Mouse (Mus musculus) forebrain, embryonic 15.5 days (tissue): ENCODE data around the gene Slc16a12. TPM values are rescaled to one million over a fixed set of nuclear protein-coding genes. Genes with fewer than 3 reads are reported as not detected.
A peak's percentile ranks its signal among the peaks of the same experiment; 100 is the strongest.

Experiments used
- ATAC-seq: fragments of 200-750 bp; cut with Nextera tagmentation; replicated peaks from 2 replicates; pipeline ENCODE4 v1.8.0; 2017; ENCODE audit warnings: mild to moderate bottlenecking, moderate TSS enrichment, moderate library complexity
- H3K27ac ChIP-seq: fragments of 300-500 bp; sonication (generic); replicated peaks from 2 replicates; pipeline ENCODE4 v1.5.1; 2015; ENCODE audit warnings: mild to moderate bottlenecking, inconsistent platforms
- H3K27me3 ChIP-seq: fragments of 300-500 bp; sonication (generic); 2 replicates; pipeline ENCODE4 v1.6.1; 2015; ENCODE audit warnings: inconsistent platforms
- H3K36me3 ChIP-seq: fragments of 300-500 bp; sonication (generic); 2 replicates; pipeline ENCODE4 v1.6.1; 2015; ENCODE audit warnings: mild to moderate bottlenecking, inconsistent platforms
- H3K4me1 ChIP-seq: fragments of 300-500 bp; sonication (generic); 2 replicates; pipeline ENCODE4 v1.6.1; 2015; ENCODE audit warnings: inconsistent platforms
- H3K4me2 ChIP-seq: fragments of 300-500 bp; sonication (generic); replicated peaks from 2 replicates; pipeline ENCODE4 v1.6.1; 2015; ENCODE audit warnings: mild to moderate bottlenecking, inconsistent platforms
- H3K4me3 ChIP-seq: fragments of 300-500 bp; sonication (generic); 2 replicates; pipeline ENCODE4 v1.5.1; 2015; ENCODE audit warnings: mild to moderate bottlenecking, inconsistent platforms
- H3K9ac ChIP-seq: fragments of 300-500 bp; sonication (generic); replicated peaks from 2 replicates; pipeline ENCODE4 v1.6.1; 2015; ENCODE audit warnings: mild to moderate bottlenecking, inconsistent platforms
- H3K9me3 ChIP-seq: fragments of 300-500 bp; sonication (generic); 2 replicates; pipeline ENCODE4 v1.6.1; 2016; ENCODE audit warnings: inconsistent platforms
- WGBS: fragments of 180-500 bp; shearing (Covaris S2); methylation state at CpG from one replicate; pipeline ENCODE4 v1.1.7; 2015; ENCODE audit warnings: mixed read lengths; 5-methylcytosine and 5-hydroxymethylcytosine counted together
- polyA plus RNA-seq: library from polyadenylated mRNA; unstranded; fragments of >200 nt; fragmentation: Nextera tagmentation; extraction: Ambion mirVana; gene quantifications from 2 replicates; pipeline ENCODE4 v1.2.1, GENCODE M21; 2015

Gene Slc16a12
- polyA plus RNA-seq, 1 experiment from 2014 or later = 2.6 TPM

- Histone ChIP-seq H3K9me3 (no peaks in the 10 kb centered on the region), H3K4me1 (no peaks in the 10 kb centered on the region), H3K36me3 (no peaks in the 10 kb centered on the region), H3K4me2 (no peak overlapping the region), H3K9ac (no peak overlapping the region), H3K27me3 (no peaks in the 10 kb centered on the region), H3K4me3 (no peak overlapping the region), H3K27ac (no peak overlapping the region)
- WGBS = 82% methylated on average over 1 of the region's 1 CpGs
- ATAC-seq = no peak
These were observed 48.2 kb downstream of the Slc16a12 start for GRCm38 (mm10) chr19:34698852-34699251.

DNA sequence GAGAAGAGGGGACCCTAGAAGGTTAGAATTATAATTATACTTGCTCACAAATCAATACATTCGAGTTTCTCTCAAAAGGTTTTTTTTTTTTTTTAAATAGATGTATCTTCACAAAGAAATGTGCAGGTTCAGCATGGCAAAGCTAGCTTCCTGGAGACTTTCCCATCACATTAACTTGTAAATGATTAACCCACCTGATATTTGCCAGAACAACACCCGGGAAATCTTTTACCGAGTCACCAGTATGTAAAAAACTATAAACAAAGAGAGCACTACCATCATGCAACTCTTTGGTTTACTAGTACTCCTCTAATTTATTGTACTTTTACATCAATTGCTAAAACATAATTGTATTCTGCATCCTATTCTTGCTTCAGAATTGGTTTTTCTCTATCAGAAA, 48.7 kb downstream of the Slc16a12 start:
- Histone ChIP-seq H3K27me3 (no peaks in the 10 kb centered on the region), H3K9me3 (no peaks in the 10 kb centered on the region), H3K4me3 (no peak overlapping the region), H3K9ac (no peak overlapping the region), H3K36me3 (no peaks in the 10 kb centered on the region), H3K4me2 (no peak overlapping the region), H3K27ac (no peak overlapping the region), H3K4me1 (no peaks in the 10 kb centered on the region)
- ATAC-seq = no peak
- WGBS = 87% methylated on average over 3 of the region's 3 CpGs

DNA sequence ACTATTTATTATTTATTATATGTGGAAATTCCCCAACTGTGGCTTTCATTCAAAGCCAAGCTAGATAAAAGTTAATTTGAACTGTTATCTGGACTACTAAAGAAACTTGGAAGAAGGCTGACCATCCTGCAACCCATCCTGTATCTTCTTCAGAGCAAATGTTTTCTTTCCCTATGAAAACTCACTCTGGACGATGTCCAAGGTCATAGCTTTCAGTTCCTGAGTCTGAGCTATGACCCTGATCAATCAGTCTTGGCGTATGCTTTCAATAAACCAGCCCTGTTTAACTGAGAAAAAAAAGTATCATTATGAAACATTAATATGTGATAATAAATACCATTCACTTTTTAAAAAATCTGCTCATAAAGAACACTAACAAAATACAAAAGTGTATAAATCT, 49.6 kb downstream of the Slc16a12 start:
- H3K27ac ChIP-seq = no peak overlapping the region
- H3K36me3 ChIP-seq = no peaks in the 10 kb centered on the region
- H3K9ac ChIP-seq = no peak overlapping the region
- H3K4me3 ChIP-seq = no peak overlapping the region
- ATAC-seq = no peak
- H3K9me3 ChIP-seq = no peaks in the 10 kb centered on the region
- 84% methylated on average over 2 of the region's 2 CpGs for WGBS
- no peak overlapping the region for H3K4me2 ChIP-seq
- no peaks in the 10 kb centered on the region for H3K27me3 ChIP-seq
- H3K4me1 ChIP-seq = no peaks in the 10 kb centered on the region

DNA sequence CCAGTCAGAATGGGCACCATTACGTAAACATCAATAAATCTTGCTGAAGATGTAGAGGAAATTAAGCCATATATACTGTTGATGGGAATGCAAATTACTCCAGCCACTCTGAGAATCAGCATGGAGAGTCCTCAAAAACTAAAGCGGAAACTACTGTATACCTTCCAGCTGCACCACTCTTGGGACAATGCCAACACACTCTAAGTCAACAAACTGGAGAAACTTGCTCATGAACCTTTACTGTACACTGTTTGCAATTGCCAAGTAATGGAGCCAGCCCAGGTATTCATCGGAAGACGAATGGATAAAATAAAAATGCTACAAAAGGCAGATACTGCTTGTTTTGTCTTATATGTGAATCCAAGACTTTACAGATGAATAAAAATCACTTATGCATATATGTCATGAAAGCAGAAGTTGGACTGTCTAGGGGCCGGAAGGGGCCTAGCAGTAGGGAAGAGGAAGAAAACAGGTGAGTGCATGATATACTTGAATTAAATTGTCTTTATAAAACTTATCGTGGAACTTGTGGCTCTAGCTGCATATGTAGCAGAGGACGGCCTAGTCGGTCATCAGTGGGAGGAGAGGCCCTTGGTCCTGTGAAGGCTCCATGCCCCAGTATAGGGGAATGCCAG, 50.6 kb downstream of the Slc16a12 start:
- Histone ChIP-seq H3K27ac (no peak overlapping the region), H3K27me3 (no peaks in the 10 kb centered on the region), H3K36me3 (no peaks in the 10 kb centered on the region), H3K4me1 (no peaks in the 10 kb centered on the region), H3K4me2 (no peak overlapping the region), H3K4me3 (no peak overlapping the region), H3K9me3 (no peaks in the 10 kb centered on the region), H3K9ac (no peak overlapping the region)
- ATAC-seq = no peak
- 95% methylated on average over 8 of the region's 8 CpGs for WGBS

GRCm38 (mm10) chr19:34691402-34691801, 55.7 kb downstream of the Slc16a12 start:
- H3K27me3 ChIP-seq = no peaks in the 10 kb centered on the region
- WGBS = 91% methylated on average over 6 of the region's 6 CpGs

GRCm38 (mm10) chr19:34685530-34685929, 61.6 kb downstream of the Slc16a12 start:
- no peak for ATAC-seq
- 98% methylated on average over 1 of the region's 1 CpGs for WGBS
- H3K36me3 ChIP-seq = no peaks in the 10 kb centered on the region
- no peaks in the 10 kb centered on the region for H3K4me1 ChIP-seq
- no peaks in the 10 kb centered on the region for H3K27me3 ChIP-seq
- H3K4me3 ChIP-seq = no peak overlapping the region
- no peak overlapping the region for H3K4me2 ChIP-seq
- no peaks in the 10 kb centered on the region for H3K9me3 ChIP-seq
- H3K27ac ChIP-seq = no peak overlapping the region
- no peak overlapping the region for H3K9ac ChIP-seq

More at GRCm38 (mm10) chr19:34691402-34691801, 55.7 kb downstream of the Slc16a12 start:
- Histone ChIP-seq H3K27ac (no peak overlapping the region), H3K4me3 (no peak overlapping the region), H3K9ac (no peak overlapping the region), H3K4me1 (no peaks in the 10 kb centered on the region), H3K36me3 (no peaks in the 10 kb centered on the region), H3K4me2 (no peak overlapping the region), H3K9me3 (no peaks in the 10 kb centered on the region)
- no peak for ATAC-seq

DNA sequence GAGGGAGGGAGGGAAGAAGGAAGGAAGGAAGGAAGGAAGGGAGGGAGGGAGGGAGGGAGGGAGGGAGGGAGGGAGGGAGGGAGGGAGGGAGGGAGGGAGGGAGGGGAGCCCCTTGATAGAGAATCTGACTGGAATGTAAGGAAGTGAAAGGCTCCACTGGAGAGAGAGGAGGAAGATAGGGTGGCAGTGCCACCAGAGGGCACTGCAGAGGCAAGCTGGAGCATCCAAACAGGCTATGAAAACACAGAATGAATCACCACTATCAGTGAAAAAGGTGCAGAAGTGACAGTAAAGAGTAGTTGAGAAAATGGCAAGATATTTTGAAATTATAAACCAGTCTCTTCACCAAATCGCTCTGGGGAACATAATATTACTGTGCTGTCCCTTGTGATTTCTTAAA, 62.2 kb downstream of the Slc16a12 start:
- no peaks in the 10 kb centered on the region for H3K9me3 ChIP-seq
- 61% methylated on average over 1 of the region's 1 CpGs for WGBS
- no peak overlapping the region for H3K4me2 ChIP-seq
- H3K9ac ChIP-seq = no peak overlapping the region
- H3K4me1 ChIP-seq = no peaks in the 10 kb centered on the region
- ATAC-seq = peak; percentile 64; the same call in 1 of the 2 replicates
- no peaks in the 10 kb centered on the region for H3K27me3 ChIP-seq
- H3K4me3 ChIP-seq = no peak overlapping the region
- H3K27ac ChIP-seq = no peak overlapping the region
- no peaks in the 10 kb centered on the region for H3K36me3 ChIP-seq

DNA sequence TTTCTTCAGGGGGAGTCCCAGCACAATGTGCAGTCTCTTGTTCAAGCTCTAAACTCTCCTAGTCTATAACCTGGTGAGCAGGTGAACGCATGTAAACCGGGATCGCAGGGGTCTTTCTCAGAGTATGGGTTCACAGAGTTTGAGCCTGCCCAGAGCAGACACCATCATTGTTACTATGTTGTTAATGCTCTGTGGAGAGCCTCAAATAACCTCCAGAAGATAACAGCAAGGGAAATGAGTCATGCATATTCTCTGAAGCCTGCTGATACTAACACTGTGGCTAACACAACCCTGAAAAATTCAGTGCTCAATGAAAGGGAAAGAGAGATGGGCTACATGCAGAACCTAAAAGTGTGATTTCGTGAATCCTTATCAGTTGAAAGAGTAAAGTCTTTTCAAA, 68.7 kb downstream of the Slc16a12 start:
- H3K27me3 ChIP-seq = no peaks in the 10 kb centered on the region
- H3K27ac ChIP-seq = no peak overlapping the region
- 88% methylated on average over 4 of the region's 4 CpGs for WGBS
- H3K4me2 ChIP-seq = no peak overlapping the region
- no peaks in the 10 kb centered on the region for H3K4me1 ChIP-seq
- no peak overlapping the region for H3K9ac ChIP-seq
- H3K36me3 ChIP-seq = no peaks in the 10 kb centered on the region
- no peaks in the 10 kb centered on the region for H3K9me3 ChIP-seq
- no peak for ATAC-seq
- no peak overlapping the region for H3K4me3 ChIP-seq

GRCm38 (mm10) chr19:34673476-34673875, 73.6 kb downstream of the Slc16a12 start:
- no peak overlapping the region for H3K4me2 ChIP-seq
- no peaks in the 10 kb centered on the region for H3K36me3 ChIP-seq
- no peak for ATAC-seq
- no peaks in the 10 kb centered on the region for H3K4me1 ChIP-seq
- no peak overlapping the region for H3K4me3 ChIP-seq
- no peaks in the 10 kb centered on the region for H3K27me3 ChIP-seq
- WGBS = 58% methylated on average over 7 of the region's 7 CpGs
- H3K9me3 ChIP-seq = no peaks in the 10 kb centered on the region
- no peak overlapping the region for H3K27ac ChIP-seq
- H3K9ac ChIP-seq = no peak overlapping the region

- no peaks in the 10 kb centered on the region for H3K4me1 ChIP-seq
- no peaks in the 10 kb centered on the region for H3K9me3 ChIP-seq
- H3K4me3 ChIP-seq = no peak overlapping the region
- H3K9ac ChIP-seq = no peak overlapping the region
- H3K27ac ChIP-seq = no peak overlapping the region
- ATAC-seq = no peak
- no peaks in the 10 kb centered on the region for H3K27me3 ChIP-seq
- 0% methylated on average over 5 of the region's 5 CpGs for WGBS
- H3K36me3 ChIP-seq = no peaks in the 10 kb centered on the region
- H3K4me2 ChIP-seq = no peak overlapping the region
These were observed 81.0 kb downstream of the Slc16a12 start for GRCm38 (mm10) chr19:34666127-34666526.

GRCm38 (mm10) chr19:34662740-34663139, 84.3 kb downstream of the Slc16a12 start:
- WGBS = 51% methylated on average over 5 of the region's 5 CpGs
- H3K4me3 ChIP-seq = no peak overlapping the region
- H3K4me1 ChIP-seq = no peaks in the 10 kb centered on the region
- H3K9ac ChIP-seq = no peak overlapping the region
- ATAC-seq = peak; percentile 8; the same call in 1 of the 2 replicates
- no peaks in the 10 kb centered on the region for H3K36me3 ChIP-seq
- no peaks in the 10 kb centered on the region for H3K27me3 ChIP-seq
- H3K9me3 ChIP-seq = no peaks in the 10 kb centered on the region
- H3K27ac ChIP-seq = no peak overlapping the region
- H3K4me2 ChIP-seq = peak overlapping the region; percentile 46; the same call in 1 of the 2 replicates

DNA sequence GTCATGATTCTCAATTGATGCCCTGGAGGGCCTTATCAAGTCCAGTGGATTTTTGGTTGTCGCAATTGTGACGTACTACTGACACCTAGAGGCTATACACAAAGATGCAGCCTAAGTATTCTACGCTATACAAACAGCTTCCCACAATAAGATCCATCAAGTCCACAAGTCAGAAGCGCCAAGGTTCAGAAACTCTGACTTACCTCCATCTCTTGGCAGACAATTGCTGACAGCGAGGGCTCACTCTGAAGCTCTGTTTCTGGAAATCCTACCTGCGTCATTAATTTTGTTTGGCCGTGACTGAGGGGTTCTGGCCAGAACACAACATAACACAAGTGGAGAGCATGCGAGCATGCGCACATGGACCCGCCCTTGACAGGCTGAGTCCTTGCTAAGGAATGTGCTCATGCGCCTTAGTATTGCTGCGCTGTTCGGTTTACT, 85.0 kb downstream of the Slc16a12 start:
- no peak overlapping the region; the same call in 1 of the 2 replicates for H3K9ac ChIP-seq
- no peaks in the 10 kb centered on the region for H3K36me3 ChIP-seq
- 16% methylated on average over 13 of the region's 13 CpGs for WGBS

More for the DNA sequence above, 85.0 kb downstream of the Slc16a12 start:
- H3K4me1 ChIP-seq = no peaks in the 10 kb centered on the region
- no peak overlapping the region for H3K27ac ChIP-seq
- peak overlapping the region; percentile 46 for H3K4me2 ChIP-seq
- H3K4me3 ChIP-seq = peak overlapping the region; percentile 39
- peak; percentile 97 for ATAC-seq
- H3K27me3 ChIP-seq = no peaks in the 10 kb centered on the region
- no peaks in the 10 kb centered on the region for H3K9me3 ChIP-seq
